Mouse (Mus musculus): Measurements from ENCODE around the gene Taz.

Gene Taz

GRCm38 (mm10) chrX:74281732-74282394, at the start of gene Taz, which contains the start of gene Dnase1l1:
Gene Taz (plus strand): TSS chrX:74281912.
Gene Dnase1l1 (minus strand): TSS chrX:74282337.
- peak; percentile 41 for DNase-seq (ENCODE audit: low spot score)

GRCm38 (mm10) chrX:74233196-74233595, 48.5 kb upstream of the Taz start:
- no peak for DNase-seq (ENCODE audit: low spot score)

- DNase-seq (ENCODE audit: low spot score) = no peak
Measured at GRCm38 (mm10) chrX:74240332-74240731, 41.4 kb upstream of the Taz start.

- no peak for DNase-seq (ENCODE audit: low spot score)
Measured at GRCm38 (mm10) chrX:74243396-74243795, 38.3 kb upstream of the Taz start.

GRCm38 (mm10) chrX:74243807-74244206, 37.9 kb upstream of the Taz start:
- DNase-seq (ENCODE audit: low spot score) = no peak

GRCm38 (mm10) chrX:74244614-74245083, 37.1 kb upstream of the Taz start:
- no peak for DNase-seq (ENCODE audit: low spot score)

GRCm38 (mm10) chrX:74245107-74245506, 36.6 kb upstream of the Taz start:
- DNase-seq (ENCODE audit: low spot score) = no peak

GRCm38 (mm10) chrX:74245687-74246086, 36.0 kb upstream of the Taz start:
- peak; percentile 74 for DNase-seq (ENCODE audit: low spot score)

GRCm38 (mm10) chrX:74246213-74246681, 35.5 kb upstream of the Taz start:
- DNase-seq (ENCODE audit: low spot score) = peak; percentile 86

- DNase-seq (ENCODE audit: low spot score) = peak; percentile 12
Measured at GRCm38 (mm10) chrX:74246693-74247092, 35.0 kb upstream of the Taz start.

GRCm38 (mm10) chrX:74248651-74249050, 33.1 kb upstream of the Taz start:
- DNase-seq (ENCODE audit: low spot score) = peak; percentile 67

- peak; percentile 59 for DNase-seq (ENCODE audit: low spot score)
Measured at GRCm38 (mm10) chrX:74249615-74250014, 32.1 kb upstream of the Taz start, which contains the start of gene Flna. Gene Flna (minus strand): TSS chrX:74249820.

GRCm38 (mm10) chrX:74254153-74254887, 27.4 kb upstream of the Taz start, which contains the start of gene Emd:
Gene Emd (plus strand): TSS chrX:74254687.
- DNase-seq (ENCODE audit: low spot score) = peak; percentile 86

- DNase-seq (ENCODE audit: low spot score) = no peak
Measured at GRCm38 (mm10) chrX:74254888-74255565, 26.7 kb upstream of the Taz start.

- no peak for DNase-seq (ENCODE audit: low spot score)
Measured at GRCm38 (mm10) chrX:74257746-74258145, 24.0 kb upstream of the Taz start.

GRCm38 (mm10) chrX:74269736-74270061, 12.0 kb upstream of the Taz start:
- peak; percentile 21 for DNase-seq (ENCODE audit: low spot score)

- DNase-seq (ENCODE audit: low spot score) = peak; percentile 94
Measured at GRCm38 (mm10) chrX:74270062-74270901, 11.4 kb upstream of the Taz start, which contains the start of gene Rpl10. Gene Rpl10 (plus strand): TSS chrX:74270812.

- DNase-seq (ENCODE audit: low spot score) = peak; percentile 21
Measured at GRCm38 (mm10) chrX:74270902-74271551, 10.7 kb upstream of the Taz start.

GRCm38 (mm10) chrX:74273422-74274322, 8.0 kb upstream of the Taz start:
- DNase-seq (ENCODE audit: low spot score) = no peak

GRCm38 (mm10) chrX:74277916-74278315, 3.8 kb upstream of the Taz start:
- DNase-seq (ENCODE audit: low spot score) = no peak

All from layer of hippocampus, adult 11-12 months (tissue).